14 mouse cellular contexts compared by ENCODE assay signal in the genomic region with DNA sequence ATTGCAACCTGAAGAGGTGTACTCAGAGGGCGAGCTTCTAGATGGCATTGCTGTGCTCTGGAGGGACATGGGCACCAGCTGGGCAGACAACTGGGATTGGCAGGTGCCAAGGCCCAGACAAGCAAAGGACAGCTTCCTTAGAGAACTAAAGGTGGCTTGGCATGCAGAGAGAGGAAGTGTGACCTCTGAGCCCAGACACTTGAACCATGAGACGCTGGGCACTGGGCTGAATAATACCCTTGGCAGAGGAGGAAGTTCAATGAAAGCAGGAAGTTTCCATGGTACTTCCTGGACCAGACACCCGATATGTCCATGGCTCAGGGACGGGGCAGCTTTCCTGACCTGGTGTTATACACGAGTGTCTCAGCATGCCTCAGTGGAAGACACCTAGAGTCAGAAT. TPM values are rescaled to one million over a fixed set of nuclear protein-coding genes. Genes with fewer than 3 reads are reported as not detected.
DNase-seq lines count a peak whose midpoint lies in the region; ATAC-seq and TF ChIP-seq lines count a peak whose summit lies in the region.
"Had no signal": no experiment of that assay in that cellular context is flagged by ENCODE, and none has a peak within 500 bp of the region (broad histone marks: within the 10 kb centered on the region; RNA-seq: fewer than 3 reads in every experiment).

No protein-coding gene starts in this region.

- no peak for TF ChIP-seq POLR2A in kidney, adult 2 months (IDR thresholded peaks at IDR 0.05; ENCODE audit: low read depth, low read length)

- H3K36me3 ChIP-seq in kidney, adult 2 months (ENCODE audit: control insufficient read depth, insufficient read depth, low read length), result no peaks in the 10 kb centered on the region
- H3K36me3 ChIP-seq: embryonic facial prominence, embryonic 12.5 days; forebrain, embryonic 10.5 days; G1E had no signal

- peaks cover 12% of the 10 kb centered on the region; the same call in 1 of the 2 replicates for H3K4me1 ChIP-seq in kidney, adult 2 months (ENCODE audit: control insufficient read depth, insufficient read depth, low read length)

- WGBS in kidney, adult 2 months, result 44% methylated on average over 5 of the region's 5 CpGs

- peak; percentile 71 for DNase-seq in kidney, adult 2 months
- DNase-seq in kidney, adult 18-20 months, result no peak
- DNase-seq in lung, adult 18-20 months, result peak; percentile 44 to 47
- no peak for DNase-seq in lung, postnatal 10 days
- peak; percentile 50 for DNase-seq in brain, adult 2 months (ENCODE audit: low read depth, low spot score)
- DNase-seq in frontal cortex, postnatal 36 days (ENCODE audit: low spot score in 2 of 2), result no peak
- no peak for DNase-seq in urinary bladder, adult 18-20 months (ENCODE audit: low spot score in 2 of 2)
- DNase-seq: adrenal gland, postnatal 10 days; kidney, postnatal 10 days had no signal

- no peaks in the 10 kb centered on the region for H3K27me3 ChIP-seq in kidney, adult 2 months (replicated peaks; ENCODE audit: control insufficient read depth, insufficient read depth, low read length)
- H3K27me3 ChIP-seq: embryonic facial prominence, embryonic 12.5 days had no signal

- peak; percentile 49 for ATAC-seq in monocyte, adult 5-6 weeks (replicated peaks; ENCODE audit: insufficient number of reproducible peaks, low FRiP score, low TSS enrichment, poor library complexity, severe bottlenecking)
- ATAC-seq: hindbrain, embryonic 16.5 days had no signal

- H3K4me3 ChIP-seq in kidney, adult 2 months (ENCODE audit: insufficient read depth, low read depth, low read length), result no peak overlapping the region
- H3K4me3 ChIP-seq: embryonic facial prominence, embryonic 12.5 days; forebrain, embryonic 10.5 days had no signal

- TF ChIP-seq CTCF in kidney, adult 2 months (conservative IDR thresholded peaks at IDR 0.05; ENCODE audit: insufficient read depth, insufficient read length, low read depth, low read length), result no peak

- no peak overlapping the region for H3K27ac ChIP-seq in kidney, adult 2 months (ENCODE audit: insufficient read depth, low read depth, low read length)
- H3K27ac ChIP-seq: embryonic facial prominence, embryonic 12.5 days; forebrain, embryonic 10.5 days had no signal

RNA-seq across cellular contexts. Expression of gene Tgm2, which starts 28.2 kb away (rescaled TPM):
- polyA plus RNA-seq in kidney, adult 2 months (2012; rRNA removed), result 217 and 221 TPM in 2 replicates
- total RNA-seq in monocyte, adult 5-6 weeks (2017), result 131 to 275 TPM (median 210 TPM) in 3 replicates

RNA-seq across cellular contexts. Expression of gene D630003M21Rik, which starts 54.6 kb away (rescaled TPM):
- 2.0 and 2.5 TPM in 2 replicates for polyA plus RNA-seq in kidney, adult 2 months (2012; rRNA removed)
- total RNA-seq in monocyte, adult 5-6 weeks (2017), result not detected in 3 replicates
- polyA plus RNA-seq: G1E had no signal

Comparison
In these comparisons a context has a peak if more than half of its experiments do, and no peak if none do; other contexts are left out.
1. DNase-seq: peak in kidney, adult 2 months (single experiment), lung, adult 18-20 months (2 of 2) and brain, adult 2 months (single experiment); none in kidney, adult 18-20 months (single experiment), lung, postnatal 10 days (single experiment), frontal cortex, postnatal 36 days (0 of 2) and urinary bladder, adult 18-20 months (0 of 2).